Mouse (Mus musculus): ENCODE results near the gene Zc2hc1c.

DNA sequence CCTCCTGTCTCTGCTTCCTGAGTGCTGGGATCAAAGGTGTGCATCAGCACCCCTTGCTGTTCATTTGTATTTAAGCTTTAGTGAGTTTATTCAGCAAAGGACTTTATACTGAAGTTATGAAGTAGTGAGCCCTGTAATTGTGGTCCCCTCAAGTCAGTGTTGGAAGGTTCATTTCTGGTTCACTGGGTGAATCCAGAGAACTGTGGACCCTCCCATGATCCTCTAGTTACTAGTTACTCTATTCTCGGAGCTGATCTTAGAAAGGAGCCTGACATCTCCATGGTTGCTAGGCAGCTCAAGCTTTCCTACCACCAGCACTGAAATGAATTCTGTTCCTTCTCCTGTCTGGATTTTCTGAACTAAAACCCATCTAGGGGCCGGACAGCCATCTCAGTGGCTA, 7.1 kb downstream of the Zc2hc1c start:
- TF ChIP-seq CTCF (IDR thresholded peaks at IDR 0.05; ENCODE audit: low read depth, low read length) (no peak), POLR2A (IDR thresholded peaks at IDR 0.05; ENCODE audit: insufficient read depth, low read length) (no peak), EP300 (IDR thresholded peaks at IDR 0.05; ENCODE audit: insufficient read depth, low read depth, low read length) (no peak)
